Mouse (Mus musculus) cerebellum, adult 2 months (tissue): ENCODE data around the gene Fstl1.

Experiments used
- CTCF ChIP-seq: fragments of 200-500 bp; IDR thresholded peaks from 2 replicates; pipeline ENCODE4 v1.5.1; 2011; ENCODE audit warnings: low read depth, mild to moderate bottlenecking, control low read depth, low read length, moderate library complexity, borderline replicate concordance; ENCODE audit not compliant: insufficient read depth
- POLR2A ChIP-seq: fragments of 200-500 bp; IDR thresholded peaks from 2 replicates; pipeline ENCODE4 v1.6.1; 2011; ENCODE audit warnings: low read length, control low read depth, borderline replicate concordance; ENCODE audit not compliant: insufficient read depth

- no peak for TF ChIP-seq CTCF
- no peak for TF ChIP-seq POLR2A
Observed at GRCm38 (mm10) chr16:37789394-37789920, 12.8 kb downstream of the Fstl1 start.
